Mouse (Mus musculus) MEL (cell line): ENCODE results near the gene Edil3. TPM values are rescaled to one million over a fixed set of nuclear protein-coding genes. Genes with fewer than 3 reads are reported as not detected.

Experiments used
- DNase-seq: peaks from one replicate; pipeline ENCODE4 v3.0.0; 2011; ENCODE audit warnings: low read depth, low spot score
- H3K27ac ChIP-seq: 2 replicates; pipeline ENCODE4 v1.5.1; 2012; ENCODE audit warnings: low read depth, mild to moderate bottlenecking, control low read depth, low read length, moderate library complexity; ENCODE audit not compliant: control insufficient read depth
- H3K27me3 ChIP-seq, 2 experiments: fragments of 150-350 bp in 1 of 2; sonication (generic) in 1 of 2; 2 replicates each; pipeline ENCODE4 v1.6.1; 2012; ENCODE audit warnings: low read length in 2 of 2, mild to moderate bottlenecking in 2 of 2, improper control_type of control experiment in 1 of 2, moderate library complexity in 1 of 2; ENCODE audit not compliant: insufficient read depth in 2 of 2, control insufficient read depth in 1 of 2
- H3K36me3 ChIP-seq, 2 experiments: 2 replicates each; pipeline ENCODE4 v1.6.1; 2012 to 2014; ENCODE audit warnings: low read length in 2 of 2, improper control_type of control experiment in 1 of 2, inconsistent platforms in 1 of 2, mild to moderate bottlenecking in 1 of 2; ENCODE audit not compliant: insufficient read depth in 2 of 2, control insufficient read depth in 1 of 2
- H3K4me1 ChIP-seq, 2 experiments: fragments of 150-350 bp in 1 of 2; sonication (generic) in 1 of 2; 2 replicates each; pipeline ENCODE4 v1.6.1; 2012; ENCODE audit warnings: low read length in 2 of 2, improper control_type of control experiment in 1 of 2, mild to moderate bottlenecking in 1 of 2; ENCODE audit not compliant: insufficient read depth in 2 of 2, control insufficient read depth in 1 of 2
- H3K4me3 ChIP-seq, 2 experiments: fragments of 150-350 bp in 1 of 2; sonication (generic) in 1 of 2; 2 replicates each; pipeline ENCODE4 v1.5.1; 2012; ENCODE audit warnings: low read depth in 2 of 2, low read length in 2 of 2, mild to moderate bottlenecking in 2 of 2, moderate library complexity in 2 of 2, control low read depth in 1 of 2, improper control_type of control experiment in 1 of 2; ENCODE audit not compliant: control insufficient read depth in 1 of 2, insufficient read depth in 1 of 2
- H3K79me2 ChIP-seq: 2 replicates; pipeline ENCODE4 v1.6.1; 2012; ENCODE audit warnings: mild to moderate bottlenecking, low read length, moderate library complexity; ENCODE audit not compliant: control insufficient read depth, poor library complexity, insufficient read depth
- H3K9ac ChIP-seq: 2 replicates; pipeline ENCODE4 v1.6.1; 2012; ENCODE audit warnings: low read depth, mild to moderate bottlenecking, control low read depth, low read length, moderate library complexity; ENCODE audit not compliant: control insufficient read depth, poor library complexity, severe bottlenecking
- H3K9me3 ChIP-seq: fragments of 150-350 bp; sonication (generic); replicated peaks from 2 replicates; pipeline ENCODE4 v1.6.1; 2012; ENCODE audit warnings: mild to moderate bottlenecking, low read length, improper control_type of control experiment, moderate library complexity; ENCODE audit not compliant: insufficient read depth
- CHD1 ChIP-seq: IDR thresholded peaks from 2 replicates; pipeline ENCODE4 v1.6.1; 2012; ENCODE audit warnings: low read depth, mild to moderate bottlenecking, inconsistent platforms, low read length, improper control_type of control experiment
- CTCF ChIP-seq, 3 experiments: IDR thresholded peaks in 2 of 3; conservative IDR thresholded peaks in 1 of 3; 2 replicates each; pipeline ENCODE4 v1.5.1; 2011 to 2012; ENCODE audit warnings: low read length in 3 of 3, low read depth in 2 of 3, mild to moderate bottlenecking in 2 of 3, improper control_type of control experiment in 1 of 3, inconsistent platforms in 1 of 3, mixed read lengths in 1 of 3, moderate library complexity in 1 of 3; ENCODE audit not compliant: control insufficient read depth in 1 of 3, insufficient read depth in 1 of 3, poor library complexity in 1 of 3, severe bottlenecking in 1 of 3
- ELF1 ChIP-seq: IDR thresholded peaks from 2 replicates; pipeline ENCODE4 v1.6.1; 2014; ENCODE audit warnings: low read depth, mild to moderate bottlenecking, inconsistent platforms, low read length, improper control_type of control experiment, moderate library complexity
- GABPA ChIP-seq: IDR thresholded peaks from 2 replicates; pipeline ENCODE4 v1.6.1; 2012; ENCODE audit warnings: low read depth, mild to moderate bottlenecking, inconsistent platforms, low read length, improper control_type of control experiment, moderate library complexity
- JUND ChIP-seq: IDR thresholded peaks from 2 replicates; pipeline ENCODE4 v1.6.1; 2011; ENCODE audit warnings: low read depth, mild to moderate bottlenecking, improper control_type of control experiment, low read length
- MAX ChIP-seq: IDR thresholded peaks from 2 replicates; pipeline ENCODE4 v1.6.1; 2011; ENCODE audit warnings: low read length, improper control_type of control experiment
- MAZ ChIP-seq: IDR thresholded peaks from 2 replicates; pipeline ENCODE4 v1.6.1; 2012; ENCODE audit warnings: low read depth, mild to moderate bottlenecking, inconsistent platforms, low read length, improper control_type of control experiment
- MEF2A ChIP-seq: IDR thresholded peaks from 2 replicates; pipeline ENCODE4 v1.6.1; 2014; ENCODE audit warnings: low read depth, mild to moderate bottlenecking, inconsistent platforms, low read length, improper control_type of control experiment; ENCODE audit not compliant: poor library complexity, insufficient replicate concordance, severe bottlenecking; ENCODE audit errors: extremely low read depth
- MXI1 ChIP-seq: IDR thresholded peaks from 2 replicates; pipeline ENCODE4 v1.6.1; 2011; ENCODE audit warnings: mild to moderate bottlenecking, low read depth, low read length, improper control_type of control experiment
- MYC ChIP-seq: IDR thresholded peaks from 2 replicates; pipeline ENCODE4 v1.6.1; 2011; ENCODE audit warnings: low read depth, mild to moderate bottlenecking, low read length, improper control_type of control experiment, moderate library complexity
- POLR2AphosphoS2 ChIP-seq: IDR thresholded peaks from 2 replicates; pipeline ENCODE4 v1.6.1; 2011; ENCODE audit warnings: low read length, improper control_type of control experiment
- RAD21 ChIP-seq: IDR thresholded peaks from 2 replicates; pipeline ENCODE4 v1.6.1; 2011; ENCODE audit warnings: mild to moderate bottlenecking, low read depth, low read length, improper control_type of control experiment
- SIN3A ChIP-seq: IDR thresholded peaks from 2 replicates; pipeline ENCODE4 v1.6.1; 2012; ENCODE audit warnings: low read length, improper control_type of control experiment, inconsistent platforms
- SMC3 ChIP-seq: IDR thresholded peaks from 2 replicates; pipeline ENCODE4 v1.6.1; 2011; ENCODE audit warnings: low read depth, low read length, improper control_type of control experiment
- USF2 ChIP-seq, 2 experiments: IDR thresholded peaks; 2 replicates each; pipeline ENCODE4 v1.6.1; 2011 to 2012; ENCODE audit warnings: improper control_type of control experiment in 2 of 2, low read length in 2 of 2, borderline replicate concordance in 1 of 2, inconsistent platforms in 1 of 2, low read depth in 1 of 2, mild to moderate bottlenecking in 1 of 2; ENCODE audit not compliant: insufficient read depth in 1 of 2
- ZKSCAN1 ChIP-seq: IDR thresholded peaks from 2 replicates; pipeline ENCODE4 v1.6.1; 2012; ENCODE audit warnings: low read depth, mild to moderate bottlenecking, inconsistent platforms, low read length, improper control_type of control experiment, moderate library complexity
- polyA plus RNA-seq, 2 experiments: library from polyadenylated mRNA; stranded (reverse) in 1 of 2; unstranded in 1 of 2; fragments of >175 nt in 1 of 2; fragments of >200 nt in 1 of 2; gene quantifications; 2 replicates each; pipeline versions ENCODE4 v1.2.1 to v1.2.4; 2012; ENCODE audit warnings: low replicate concordance in 2 of 2, low read depth in 1 of 2; ENCODE audit not compliant: insufficient read length in 2 of 2, insufficient read depth in 1 of 2, missing spikeins in 1 of 2
- total RNA-seq: library from RNA; depleted of rRNA; stranded (reverse); fragments of 300-350 nt; gene quantifications from 2 replicates; pipeline ENCODE4 v1.2.3, GENCODE M21; 2012

The Edil3 gene
- total and polyA plus RNA-seq, 3 experiments, result not detected

DNA sequence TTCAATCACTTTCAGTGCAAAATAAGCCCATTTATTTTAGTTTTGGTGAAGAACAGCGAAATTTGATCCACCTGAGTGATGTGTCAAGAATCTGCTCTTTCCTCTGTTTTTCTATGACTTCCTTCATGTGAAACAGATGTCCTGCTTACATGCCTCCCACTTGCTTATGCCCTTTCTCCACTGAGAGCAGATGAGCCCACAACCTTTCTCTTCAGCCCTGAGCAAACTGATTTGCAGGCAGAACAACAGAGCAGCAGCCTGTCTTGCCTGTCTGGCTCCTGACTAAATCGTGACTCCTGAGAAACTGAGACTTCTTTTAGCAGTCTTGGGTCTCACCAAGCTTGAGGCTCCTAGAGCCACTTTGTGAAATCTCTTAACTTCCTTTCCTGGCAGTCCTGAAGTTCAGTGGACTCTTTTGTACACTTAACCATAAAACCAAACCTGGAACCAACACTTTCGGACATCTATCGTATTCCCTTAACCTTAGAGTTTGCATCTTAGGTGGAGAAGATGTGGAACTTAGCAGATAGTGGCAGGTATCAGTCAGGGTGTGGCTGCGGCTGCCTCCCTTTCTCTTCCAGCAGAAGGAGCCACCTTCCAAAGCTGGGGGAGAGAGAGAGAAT lies 475 bp upstream of the Edil3 start:
- H3K9me3 ChIP-seq, result no peaks in the 10 kb centered on the region
- no peaks in the 10 kb centered on the region for H3K4me1 ChIP-seq
- no peaks in the 10 kb centered on the region for H3K36me3 ChIP-seq
- no peaks in the 10 kb centered on the region for H3K79me2 ChIP-seq
- no peaks in the 10 kb centered on the region for H3K27me3 ChIP-seq
- H3K27ac ChIP-seq, result no peak overlapping the region
- TF ChIP-seq JUND (no peak), ZKSCAN1 (no peak), RAD21 (no peak), MYC (no peak), MEF2A (no peak), POLR2AphosphoS2 (no peak), CTCF (IDR thresholded peaks at IDR 0.05 in 2 of 3, conservative IDR thresholded peaks at IDR 0.05 in 1 of 3; ENCODE audit: control insufficient read depth in 1 of 3, insufficient read depth in 1 of 3, low read depth in 2 of 3, low read length in 3 of 3, poor library complexity in 1 of 3, severe bottlenecking in 1 of 3) (no peak), CHD1 (no peak), GABPA (no peak)
- TF ChIP-seq, all 39 proteins: peak for 0
- H3K4me3 ChIP-seq, result no peak overlapping the region
- no peak for DNase-seq
- H3K9ac ChIP-seq, result no peak overlapping the region

DNA sequence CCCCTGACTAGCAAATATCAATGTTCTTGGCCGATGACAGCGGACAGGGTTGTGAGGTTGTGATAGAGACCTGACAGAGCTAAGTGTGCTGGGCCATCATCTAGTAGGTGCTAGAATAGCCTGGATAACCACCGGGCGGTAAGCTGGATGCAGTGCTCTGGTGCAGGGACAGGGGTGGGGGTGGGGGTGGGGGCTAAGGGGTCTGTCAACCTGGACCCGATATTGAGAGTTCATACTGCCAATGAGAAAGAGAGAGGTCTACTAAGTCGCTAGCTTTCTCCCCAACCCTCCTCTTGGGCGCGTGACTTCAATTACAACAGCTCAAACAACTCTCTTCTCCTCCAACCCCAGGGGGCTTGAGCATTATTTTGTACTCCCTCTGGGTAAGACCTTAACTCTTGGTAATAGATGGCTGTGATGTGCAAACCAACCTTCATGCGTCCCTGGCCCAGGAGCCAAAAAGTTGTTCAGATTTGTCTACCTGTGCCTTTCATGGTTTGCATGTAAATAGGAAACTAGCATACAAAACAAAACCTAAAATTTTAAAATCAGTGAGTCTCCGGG lies 1.1 kb downstream of the Edil3 start:
- Histone ChIP-seq H3K27ac (no peak overlapping the region), H3K4me3 (no peak overlapping the region), H3K4me1 (no peaks in the 10 kb centered on the region), H3K36me3 (no peaks in the 10 kb centered on the region), H3K79me2 (no peaks in the 10 kb centered on the region), H3K9me3 (no peaks in the 10 kb centered on the region), H3K9ac (no peak overlapping the region), H3K27me3 (no peaks in the 10 kb centered on the region)
- TF ChIP-seq MXI1, result no peak
- DNase-seq, result no peak

GRCm38 (mm10) chr13:88822976-88823521 lies 1.8 kb downstream of the Edil3 start:
- Histone ChIP-seq H3K27me3 (no peaks in the 10 kb centered on the region), H3K9me3 (no peaks in the 10 kb centered on the region), H3K4me3 (no peak overlapping the region), H3K4me1 (no peaks in the 10 kb centered on the region), H3K9ac (no peak overlapping the region), H3K79me2 (no peaks in the 10 kb centered on the region), H3K36me3 (no peaks in the 10 kb centered on the region), H3K27ac (no peak overlapping the region)
- no peak for DNase-seq
- TF ChIP-seq SMC3 (no peak), CTCF (IDR thresholded peaks at IDR 0.05 in 2 of 3, conservative IDR thresholded peaks at IDR 0.05 in 1 of 3; ENCODE audit: control insufficient read depth in 1 of 3, insufficient read depth in 1 of 3, low read depth in 2 of 3, low read length in 3 of 3, poor library complexity in 1 of 3, severe bottlenecking in 1 of 3) (no peak), MAX (no peak), ELF1 (no peak), USF2 (IDR thresholded peaks at IDR 0.05; ENCODE audit: borderline replicate concordance in 1 of 2, insufficient read depth in 1 of 2, low read depth in 1 of 2, low read length in 2 of 2) (no peak), MYC (no peak), MAZ (no peak), SIN3A (no peak)
